Mouse (Mus musculus) olfactory bulb, adult 2 months (tissue): Measurements from ENCODE around the gene 4921539E11Rik.

Experiments used
- CTCF ChIP-seq: fragments of 200-500 bp; IDR thresholded peaks from 2 replicates; pipeline ENCODE4 v1.5.1; 2012; ENCODE audit warnings: low read depth, mild to moderate bottlenecking, low read length, moderate library complexity; ENCODE audit not compliant: insufficient read depth
- POLR2A ChIP-seq: fragments of 200-500 bp; IDR thresholded peaks from 2 replicates; pipeline ENCODE4 v1.6.1; 2012; ENCODE audit warnings: mild to moderate bottlenecking, low read depth, low read length, moderate library complexity; ENCODE audit not compliant: insufficient read depth

DNA sequence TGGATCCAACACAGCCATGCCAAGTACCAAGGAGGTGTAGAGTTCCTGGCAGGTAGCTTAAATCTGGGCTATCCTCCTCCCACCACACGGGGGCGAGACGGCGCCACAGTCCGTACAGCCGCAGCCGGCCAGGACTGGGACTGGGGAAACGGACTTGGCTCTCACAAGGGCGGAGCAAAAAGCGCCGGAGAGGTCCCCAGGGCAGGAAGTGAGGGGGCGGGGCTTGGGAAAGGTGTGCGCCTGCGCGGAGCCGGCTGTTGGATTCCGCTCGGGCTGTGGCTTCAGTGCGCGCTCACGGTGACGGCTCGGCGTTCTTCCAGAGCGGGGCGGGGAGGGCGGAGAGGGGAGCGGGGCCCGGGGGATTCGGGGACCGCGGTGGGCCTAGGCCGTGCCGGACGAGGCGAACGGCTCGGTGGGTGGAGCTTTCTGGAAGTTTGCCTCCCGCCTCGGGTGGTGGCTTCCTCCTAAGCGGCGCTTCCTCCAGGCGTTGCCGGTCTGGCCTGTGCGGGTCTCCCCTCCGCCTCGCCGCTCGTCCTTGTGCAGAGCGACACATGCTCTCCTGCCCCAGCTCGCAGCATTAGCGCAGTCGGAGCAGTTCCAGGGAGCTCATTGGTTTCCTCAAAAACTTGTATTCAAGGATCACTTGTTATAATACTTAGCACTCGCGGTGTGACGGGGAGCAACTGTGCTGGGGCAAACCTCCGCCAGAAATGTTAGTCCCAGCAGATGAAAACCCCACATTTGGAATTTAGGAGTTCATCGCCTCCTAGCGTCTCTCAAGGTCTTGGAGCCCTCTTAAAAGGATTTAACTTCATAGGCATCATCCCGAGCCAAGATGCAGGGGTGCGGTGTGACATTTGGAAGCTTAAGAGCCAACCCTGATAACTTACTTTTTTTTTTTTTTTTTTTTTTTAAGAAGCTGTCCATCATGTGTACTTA lies 23.2 kb upstream of the 4921539E11Rik start, which contains the start of gene Oma1:
- TF ChIP-seq POLR2A (peak; percentile 46; the same call in 1 of the 2 replicates), CTCF (peak; percentile 71)
